Mouse (Mus musculus) gastrocnemius, adult 18-20 months (tissue): ENCODE results near the gene Ftl1. TPM values are rescaled to one million over a fixed set of nuclear protein-coding genes. Genes with fewer than 3 reads are reported as not detected.
"Not testable (repeated sequence)": the region's sequence is repeated elsewhere in the genome, so short reads cannot be mapped to it uniquely, and the experiment has no call there.

Source experiments
- DNase-seq: peaks from one replicate; pipeline ENCODE4 v3.0.0; 2021; ENCODE audit warnings: low spot score
- long read RNA-seq, 2 experiments: library from polyadenylated mRNA; stranded (forward); transcript quantifications; one replicate each; pipeline ENCODE4 v2.0.0; 2021
- total RNA-seq, 2 experiments: library from RNA; stranded (reverse); gene quantifications; 2 replicates each; pipeline ENCODE4 v1.2.3; 2021

Gene Ftl1
- total RNA-seq = 100 to 1,000 TPM; 109 to 151 TPM
- long read RNA-seq, experiment 1, transcript Ftl1-201 (4 exons, 968 nt) = major isoform, 184 of 192 reads
- long read RNA-seq, experiment 1, partial matches to known transcripts = 4 of 192 reads
- long read RNA-seq, experiment 1, other reads (novel, unspliced or antisense) = 0 of 192 reads
- long read RNA-seq, experiment 2, transcript Ftl1-201 (4 exons, 968 nt) = major isoform, 142 of 148 reads
- long read RNA-seq, experiment 2, partial matches to known transcripts = 6 of 148 reads
- long read RNA-seq, experiment 2, other reads (novel, unspliced or antisense) = 0 of 148 reads

DNA sequence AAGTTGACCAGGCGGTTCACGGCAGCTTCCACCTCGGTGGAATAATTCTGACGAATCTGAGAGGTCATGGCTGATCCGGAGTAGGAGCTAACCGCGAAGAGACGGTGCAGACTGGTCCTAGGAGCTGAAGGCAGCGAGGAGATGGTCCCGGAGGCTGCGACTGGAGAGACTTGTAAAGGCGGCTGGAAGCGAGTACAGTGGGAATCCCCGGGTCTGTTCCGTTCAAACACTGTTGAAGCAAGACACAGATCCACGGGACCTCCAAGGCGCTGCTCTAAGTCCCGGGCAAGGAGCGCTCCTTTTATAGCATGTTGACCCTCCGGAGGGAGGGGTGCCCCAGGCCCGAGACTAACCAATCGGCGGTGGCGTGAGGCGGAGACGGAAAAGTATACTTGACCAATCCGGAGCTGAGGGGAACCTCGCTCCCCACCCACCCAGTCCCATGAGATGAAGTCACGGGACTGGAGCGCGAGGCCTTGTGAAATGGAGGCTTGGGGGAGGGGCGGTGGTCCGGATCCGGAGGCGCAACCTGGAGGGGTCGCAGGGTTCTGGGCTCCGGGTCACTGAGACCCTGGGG, at the start of gene Ftl1:
Ftl1 (minus strand) TSS at position 321 of the 577 bp plus-strand sequence.
- DNase-seq = peak; percentile 98

DNA sequence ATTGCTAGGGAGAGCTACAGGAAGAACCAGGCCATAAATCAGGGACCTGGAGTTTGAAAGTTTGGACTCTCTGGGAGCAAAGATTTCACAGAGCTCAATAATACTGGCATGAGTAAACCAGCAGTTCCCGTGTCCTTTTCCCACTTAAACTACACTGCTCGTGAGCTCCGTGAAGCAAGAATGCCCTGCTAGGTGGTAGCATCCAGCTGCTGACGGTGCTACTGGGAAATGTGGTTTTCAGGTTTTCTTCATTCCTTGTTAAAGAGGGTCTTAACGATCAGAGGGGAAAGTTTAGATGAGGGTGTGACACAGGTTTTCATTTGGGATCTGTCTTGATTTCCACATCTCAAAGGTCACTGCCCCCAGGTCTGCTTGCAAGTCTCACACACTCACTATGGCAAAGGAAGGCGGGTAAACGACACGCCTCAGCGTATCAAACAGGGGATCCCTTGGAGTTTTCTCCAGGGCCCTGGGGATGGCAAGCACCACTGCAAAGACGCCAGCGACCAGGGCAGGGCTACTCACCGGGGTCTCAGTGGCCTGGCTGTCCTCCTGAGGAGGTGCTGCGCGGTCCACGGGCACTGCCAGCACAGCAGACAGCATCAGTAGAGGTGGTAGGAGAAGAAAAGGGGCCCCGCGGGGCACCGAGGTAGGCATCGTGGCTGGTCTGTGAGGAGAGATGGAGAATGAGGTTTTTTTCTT, 49.6 kb upstream of the Ftl1 start:
- DNase-seq = no peak

DNA sequence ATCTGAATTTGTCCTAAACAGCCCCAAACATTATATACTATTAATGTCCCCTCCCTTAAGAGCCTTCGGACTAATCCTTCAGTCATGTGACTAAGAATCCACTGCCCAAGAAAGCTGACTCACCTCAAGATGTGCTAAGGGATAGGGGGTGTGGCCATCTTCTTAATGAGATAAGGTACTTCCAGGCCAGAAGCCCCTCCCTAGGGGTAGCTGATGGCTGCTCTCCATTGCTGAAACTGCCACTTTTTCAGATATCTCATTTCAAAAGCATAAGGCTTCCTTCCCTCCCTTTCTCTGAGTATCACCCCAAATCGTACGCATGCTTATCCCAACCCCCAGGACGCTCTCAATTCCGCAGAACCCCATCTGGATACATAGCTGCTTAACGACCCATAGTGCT, 48.9 kb upstream of the Ftl1 start:
- DNase-seq = no peak

DNA sequence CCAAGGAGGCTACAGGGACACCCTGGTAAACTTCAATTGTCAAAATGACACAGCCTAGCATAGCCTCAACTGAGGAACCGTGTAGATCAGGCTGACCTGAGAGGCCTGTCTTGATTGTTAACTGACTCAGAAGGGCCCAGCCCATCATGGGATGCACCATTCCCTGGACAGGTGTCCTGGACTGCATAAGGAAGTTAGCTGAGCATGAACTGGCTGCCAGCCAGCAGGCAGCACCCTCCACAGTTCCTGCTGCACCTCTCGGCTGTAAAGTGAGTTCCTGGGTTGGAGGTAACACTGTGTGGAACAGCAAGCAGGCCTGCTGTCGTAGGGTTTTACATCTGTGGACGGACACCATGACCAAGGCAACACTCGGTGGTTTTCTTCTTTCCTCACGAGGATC, 47.9 kb upstream of the Ftl1 start:
- DNase-seq = no peak

GRCm38 (mm10) chr7:45498427-45498826, 38.7 kb upstream of the Ftl1 start:
- DNase-seq = no peak

- DNase-seq = no peak
Observed at GRCm38 (mm10) chr7:45494548-45494947, 34.9 kb upstream of the Ftl1 start.

- peak; percentile 79 for DNase-seq
Observed at GRCm38 (mm10) chr7:45492951-45493350, 33.3 kb upstream of the Ftl1 start.

GRCm38 (mm10) chr7:45492225-45492844, 32.7 kb upstream of the Ftl1 start:
- no peak for DNase-seq

DNA sequence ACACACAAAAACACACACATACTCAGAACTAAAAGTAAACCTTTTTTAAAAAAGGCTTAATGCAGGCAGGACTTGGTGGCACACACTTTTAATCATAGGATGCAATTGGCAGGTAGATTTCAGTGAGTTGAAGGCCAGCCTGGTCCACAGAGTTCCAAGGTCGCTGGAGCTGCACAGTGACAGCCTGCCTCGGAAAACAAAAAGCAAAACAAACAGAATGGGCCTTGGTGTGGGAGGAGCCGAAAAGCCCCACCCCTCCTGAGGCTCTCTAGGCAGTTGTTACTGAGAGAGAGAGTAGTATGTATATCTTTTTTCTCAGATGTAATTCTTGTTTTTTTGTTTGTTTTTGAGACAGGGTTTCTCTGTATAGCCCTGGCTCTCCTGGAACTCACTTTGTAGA, 31.6 kb upstream of the Ftl1 start:
- DNase-seq = no peak

DNA sequence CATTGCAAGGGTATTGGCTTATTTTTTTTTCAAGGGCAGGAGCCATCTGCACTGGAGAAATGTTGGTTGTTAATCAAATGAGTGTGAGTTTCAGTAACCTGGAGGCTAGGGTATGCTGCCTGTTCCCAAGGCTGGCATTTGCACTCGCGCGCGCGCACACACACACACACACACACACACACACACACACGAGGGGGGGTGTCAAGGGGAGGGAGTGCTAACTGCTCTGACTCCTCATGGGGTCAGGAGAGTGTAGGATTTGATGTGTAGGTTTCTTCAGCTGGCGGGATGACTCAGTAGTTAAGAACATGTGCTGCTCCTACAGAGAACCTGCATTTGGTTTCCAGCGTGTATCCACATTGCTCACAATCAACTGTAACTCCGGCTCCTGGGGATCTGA, 31.1 kb upstream of the Ftl1 start:
- no peak for DNase-seq

DNA sequence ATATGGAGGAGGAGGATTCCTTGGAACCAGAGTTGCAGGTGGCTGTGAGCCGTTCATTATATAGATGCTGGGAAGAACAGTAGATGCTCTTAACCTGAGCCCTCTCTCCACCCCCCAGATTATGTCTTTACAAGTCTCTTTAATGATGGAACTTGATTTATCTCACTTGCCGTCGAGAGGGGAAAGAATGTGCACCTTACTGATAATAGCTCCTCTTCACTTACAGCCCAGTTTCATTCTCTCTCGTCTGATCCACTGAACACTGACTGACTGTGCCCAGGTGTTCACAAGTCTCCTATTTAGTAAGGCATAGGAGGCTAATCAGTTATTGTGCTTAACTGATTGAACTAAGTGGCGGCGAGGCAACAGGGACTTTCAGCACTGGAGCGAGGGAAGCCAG, 29.9 kb upstream of the Ftl1 start:
- DNase-seq = no peak

GRCm38 (mm10) chr7:45488293-45489204, 28.9 kb upstream of the Ftl1 start, which contains the start of gene Dhdh:
Dhdh (minus strand) TSS chr7:45488805.
- peak; percentile 82 for DNase-seq

- DNase-seq = no peak
Observed at GRCm38 (mm10) chr7:45487861-45488292, 28.2 kb upstream of the Ftl1 start.

- DNase-seq = no peak
Observed at GRCm38 (mm10) chr7:45486761-45487415, 27.2 kb upstream of the Ftl1 start, which contains the start of gene Gm45808. Gm45808 (minus strand) TSS chr7:45486811.

DNA sequence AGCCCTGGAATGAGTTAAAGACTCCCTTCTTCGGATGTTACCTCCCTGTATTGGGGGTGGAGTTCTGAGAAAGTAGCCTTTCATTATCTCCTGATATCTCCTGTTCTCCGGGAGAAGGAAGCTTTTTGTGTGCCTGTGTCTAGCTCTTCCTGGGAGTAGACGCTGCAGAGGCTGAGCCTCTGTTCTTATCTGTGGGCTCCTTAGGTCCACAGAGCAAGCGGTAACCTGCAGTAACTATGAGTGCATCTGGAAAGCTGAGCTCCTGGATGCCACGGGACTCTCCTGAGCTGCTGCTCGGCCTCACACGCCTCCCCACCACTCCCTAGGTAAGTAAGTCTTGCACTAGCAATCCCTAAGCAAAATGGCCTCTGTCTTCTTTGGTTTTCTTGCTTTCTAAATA, 26.5 kb upstream of the Ftl1 start:
- no peak for DNase-seq

- not testable (repeated sequence) for DNase-seq
Observed at GRCm38 (mm10) chr7:45484985-45485384, 25.3 kb upstream of the Ftl1 start.

- DNase-seq = no peak
Observed at GRCm38 (mm10) chr7:45482166-45482565, 22.5 kb upstream of the Ftl1 start.

DNA sequence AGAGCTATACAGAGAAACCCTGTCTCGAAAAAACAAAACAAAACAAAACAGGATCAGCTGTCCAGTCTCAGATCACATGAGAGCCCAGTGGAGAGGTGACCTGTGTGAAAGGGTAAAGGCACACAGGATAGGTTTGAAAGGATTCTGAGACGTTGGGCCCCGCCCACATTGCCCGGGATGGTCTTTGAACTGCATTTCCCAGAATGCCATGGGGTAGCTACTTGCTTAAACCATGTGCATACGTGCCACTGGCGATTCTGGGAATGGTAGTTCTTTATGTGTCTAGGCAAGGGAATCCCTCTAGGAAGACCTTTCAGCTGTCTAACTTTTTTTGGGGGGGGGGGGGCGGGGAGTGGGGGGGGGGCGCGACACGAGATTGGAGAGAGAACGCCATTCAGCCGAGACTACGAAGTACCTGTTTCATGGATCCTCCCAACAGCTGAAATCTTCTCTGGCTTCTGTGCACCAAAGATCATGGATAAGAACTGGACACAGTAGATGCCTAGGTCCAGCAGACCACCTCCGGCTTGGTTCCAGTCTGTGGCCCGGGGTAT, 21.8 kb upstream of the Ftl1 start, which contains the start of gene Tulp2:
Tulp2 (plus strand) TSS at position 504 of the 554 bp plus-strand sequence.
- DNase-seq = peak; percentile 76

DNA sequence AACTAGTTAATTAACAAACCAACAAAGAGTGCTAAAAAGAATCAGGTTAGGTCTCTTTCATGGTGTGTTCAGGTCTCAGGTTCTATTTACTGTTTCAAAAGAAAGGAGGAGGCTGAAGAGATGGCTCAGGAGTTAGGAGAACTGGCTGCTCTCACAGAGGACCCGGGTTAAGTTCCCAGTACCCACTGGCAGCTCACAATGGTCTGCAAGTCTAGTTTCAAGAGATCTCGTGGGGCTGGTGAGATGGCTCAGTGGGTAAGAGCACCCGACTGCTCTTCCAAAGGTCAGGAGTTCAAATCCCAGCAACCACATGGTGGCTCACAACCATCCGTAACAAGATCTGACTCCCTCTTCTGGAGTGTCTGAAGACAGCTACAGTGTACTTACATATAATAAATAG, 20.6 kb upstream of the Ftl1 start:
- DNase-seq = not testable (repeated sequence)

GRCm38 (mm10) chr7:45478774-45479173, 19.1 kb upstream of the Ftl1 start:
- no peak for DNase-seq
